Mouse (Mus musculus): ENCODE measurements around the gene Gpr75. TPM values are rescaled to one million over a fixed set of nuclear protein-coding genes. Genes with fewer than 3 reads are reported as not detected.

Gene Gpr75
- total RNA-seq (2021), result 10 to 100 TPM; 11.1 to 11.2 TPM

- peak; percentile 55 to 66 for DNase-seq (ENCODE audit: extremely low spot score in 1 of 2, low spot score in 1 of 2)
Observed at GRCm38 (mm10) chr11:30885171-30885871, at the start of gene Gpr75, which contains the start of gene Asb3. Gene Gpr75, plus strand, starts transcription at chr11:30885358. Gene Asb3, plus strand, starts transcription at chr11:30885416.

DNA sequence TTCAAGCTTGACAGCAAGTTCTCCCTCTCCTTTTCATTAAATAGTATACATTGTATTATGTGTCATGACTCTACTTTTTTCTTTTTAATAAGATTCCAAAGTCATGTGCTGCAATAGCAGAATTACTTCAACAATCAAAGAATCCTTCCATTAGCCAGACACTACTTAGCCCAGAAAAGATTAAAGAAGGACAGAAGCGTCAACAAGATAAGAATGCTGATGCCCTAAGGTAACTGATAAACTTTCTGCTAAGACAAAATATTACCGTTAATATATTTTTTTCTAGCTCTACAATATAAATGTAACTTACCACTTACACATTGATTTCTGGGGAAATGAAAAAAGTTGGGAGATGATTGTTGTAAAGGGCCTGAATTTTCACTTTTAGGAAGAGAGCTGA lies 46.4 kb upstream of the Gpr75 start:
- no peak for DNase-seq (ENCODE audit: extremely low spot score in 1 of 2, low spot score in 1 of 2)

- DNase-seq (ENCODE audit: extremely low spot score in 1 of 2, low spot score in 1 of 2), result no peak
Observed at GRCm38 (mm10) chr11:30844355-30844754, 40.8 kb upstream of the Gpr75 start.

- DNase-seq (ENCODE audit: extremely low spot score in 1 of 2, low spot score in 1 of 2), result no peak
Observed at GRCm38 (mm10) chr11:30872425-30872824, 12.7 kb upstream of the Gpr75 start.

DNA sequence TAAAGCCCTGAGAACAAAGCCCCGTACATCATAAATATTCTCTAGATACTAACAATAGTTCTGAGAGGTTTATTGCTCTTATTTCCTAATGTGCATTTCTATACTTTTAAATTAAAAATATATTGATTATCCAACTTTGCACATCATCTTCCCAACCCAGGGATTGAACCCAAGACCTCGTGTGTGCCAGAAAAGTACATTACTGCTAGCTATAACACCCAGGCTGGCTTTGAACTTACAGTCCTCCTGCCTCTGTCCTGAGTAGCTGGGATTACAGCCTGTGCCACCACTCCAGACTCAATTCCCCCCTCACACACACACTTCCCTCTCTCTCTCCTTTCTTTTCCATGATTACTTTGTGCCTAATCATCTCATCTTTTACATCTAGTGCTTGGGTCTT lies 3.0 kb downstream of the Gpr75 start:
- DNase-seq (ENCODE audit: extremely low spot score in 1 of 2, low spot score in 1 of 2), result no peak

DNA sequence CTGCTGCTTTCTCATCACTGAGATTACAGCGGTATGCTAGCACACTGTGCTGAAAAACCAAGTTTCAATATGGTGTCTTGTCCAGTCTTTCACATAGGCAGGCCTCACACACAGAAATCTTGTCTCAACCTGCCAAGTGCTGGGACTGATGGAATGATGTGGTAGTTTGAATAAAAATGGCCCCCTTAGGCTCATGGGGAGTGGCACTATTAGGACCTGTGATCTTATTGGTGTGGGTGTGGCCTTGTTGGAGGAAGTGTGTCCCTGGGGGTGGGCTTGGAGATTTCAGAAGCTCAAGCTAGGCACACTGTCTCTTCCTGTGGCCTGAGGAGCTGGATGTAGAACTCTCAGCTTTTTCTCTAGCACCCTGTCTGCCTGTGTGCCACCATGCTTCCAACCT lies 11.0 kb downstream of the Gpr75 start:
- DNase-seq (ENCODE audit: extremely low spot score in 1 of 2, low spot score in 1 of 2), result no peak

DNA sequence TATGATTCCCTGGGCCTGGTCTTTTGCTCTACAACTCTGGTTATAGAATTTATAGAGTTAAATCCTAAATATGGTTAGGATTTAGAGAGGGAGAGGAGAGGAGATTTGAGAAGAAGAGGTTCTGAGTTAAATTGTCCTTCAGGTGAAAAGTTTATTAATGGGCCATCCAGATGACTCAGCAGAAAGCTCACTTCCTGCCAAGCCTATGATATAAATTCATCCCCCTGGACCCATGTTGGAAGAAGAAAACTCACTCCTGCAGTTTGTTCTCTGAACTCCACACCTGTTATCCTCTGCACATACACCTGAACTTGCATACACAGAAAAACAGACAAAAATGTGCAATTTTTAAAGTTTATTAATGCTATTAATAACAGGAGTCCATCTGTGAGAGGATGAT lies 14.2 kb downstream of the Gpr75 start:
- no peak for DNase-seq (ENCODE audit: extremely low spot score in 1 of 2, low spot score in 1 of 2)

- DNase-seq (ENCODE audit: extremely low spot score in 1 of 2, low spot score in 1 of 2), result no peak
Observed at GRCm38 (mm10) chr11:30912311-30912710, 27.2 kb downstream of the Gpr75 start.

GRCm38 (mm10) chr11:30920641-30921040 lies 35.5 kb downstream of the Gpr75 start:
- DNase-seq (ENCODE audit: extremely low spot score in 1 of 2, low spot score in 1 of 2), result no peak

- DNase-seq (ENCODE audit: extremely low spot score in 1 of 2, low spot score in 1 of 2), result no peak
Observed at GRCm38 (mm10) chr11:30923283-30923682, 38.1 kb downstream of the Gpr75 start.

GRCm38 (mm10) chr11:30928079-30928478 lies 42.9 kb downstream of the Gpr75 start:
- no peak for DNase-seq (ENCODE audit: extremely low spot score in 1 of 2, low spot score in 1 of 2)

- no peak for DNase-seq (ENCODE audit: extremely low spot score in 1 of 2, low spot score in 1 of 2)
Observed at GRCm38 (mm10) chr11:30928498-30928897, 43.3 kb downstream of the Gpr75 start.

Other genes with a start within 250 kb of the Gpr75 start
- gene Acyp2, start 235.8 kb upstream of the Gpr75 start, total RNA-seq (2021), result 10 to 100 TPM; 25.4 to 29.2 TPM
- 10 to 100 TPM; 35.1 to 47.1 TPM for gene Psme4, start 113.6 kb upstream of the Gpr75 start, total RNA-seq (2021)
- 10 to 100 TPM; 17.1 to 17.8 TPM for gene Asb3, start 58 bp downstream of the Gpr75 start, total RNA-seq (2021)
- gene Erlec1, start 69.0 kb downstream of the Gpr75 start, total RNA-seq (2021), result 10 to 100 TPM; 49.4 to 53.7 TPM
- 10 to 100 TPM; 15.6 to 16.7 TPM for gene Chac2, start 101.0 kb downstream of the Gpr75 start, total RNA-seq (2021)